Mouse (Mus musculus) hindbrain, embryonic 14.5 days (tissue): ENCODE results near the gene Cacna2d2. TPM values are rescaled to one million over a fixed set of nuclear protein-coding genes. Genes with fewer than 3 reads are reported as not detected.

Experiments
- ATAC-seq: fragments of 200-750 bp; cut with Nextera tagmentation; 2 replicates; pipeline ENCODE4 v1.8.0; 2017; ENCODE audit warnings: moderate number of reproducible peaks, mild to moderate bottlenecking, moderate TSS enrichment, moderate library complexity; ENCODE audit not compliant: low FRiP score
- DNase-seq: peaks from one replicate; pipeline ENCODE4 v3.0.0-alpha.2; 2015; ENCODE audit warnings: low spot score
- H3K27ac ChIP-seq: fragments of 300-500 bp; sonication (generic); 2 replicates; pipeline ENCODE4 v1.5.1; 2014; ENCODE audit warnings: mild to moderate bottlenecking, moderate library complexity
- H3K27me3 ChIP-seq: fragments of 300-500 bp; sonication (generic); 2 replicates; pipeline ENCODE4 v1.6.1; 2014; ENCODE audit warnings: mild to moderate bottlenecking, low read length, mixed read lengths; ENCODE audit not compliant: control insufficient read depth, insufficient read depth
- H3K36me3 ChIP-seq: fragments of 300-500 bp; sonication (generic); replicated peaks from 2 replicates; pipeline ENCODE4 v1.6.1; 2014; ENCODE audit not compliant: control insufficient read depth, insufficient read depth
- H3K4me1 ChIP-seq: fragments of 300-500 bp; sonication (generic); replicated peaks from 2 replicates; pipeline ENCODE4 v1.6.1; 2014; ENCODE audit warnings: antibody characterized with exemption, low read length, mixed read lengths; ENCODE audit not compliant: control insufficient read depth, insufficient read depth
- H3K4me2 ChIP-seq: fragments of 300-500 bp; sonication (generic); replicated peaks from 2 replicates; pipeline ENCODE4 v1.6.1; 2014; ENCODE audit warnings: mild to moderate bottlenecking, moderate library complexity
- H3K4me3 ChIP-seq: fragments of 300-500 bp; sonication (generic); replicated peaks from 2 replicates; pipeline ENCODE4 v1.5.1; 2014; ENCODE audit warnings: mild to moderate bottlenecking, low read length
- H3K9ac ChIP-seq: fragments of 300-500 bp; sonication (generic); 2 replicates; pipeline ENCODE4 v1.6.1; 2014
- H3K9me3 ChIP-seq: fragments of 300-500 bp; sonication (generic); 2 replicates; pipeline ENCODE4 v1.6.1; 2016; ENCODE audit warnings: low read length; ENCODE audit not compliant: control insufficient read depth
- WGBS: fragments of 180-500 bp; shearing (Covaris S2); extraction: QIAGEN DNeasy Blood & Tissue Kit; methylation state at CpG from one replicate; pipeline ENCODE4 v1.1.7; 2014; 5-methylcytosine and 5-hydroxymethylcytosine counted together
- polyA plus RNA-seq: library from polyadenylated mRNA; unstranded; fragments of >200 nt; fragmentation: Nextera tagmentation; extraction: Ambion mirVana; gene quantifications from 2 replicates; pipeline ENCODE4 v1.2.1, GENCODE M21; 2014

Cacna2d2 gene
- polyA plus RNA-seq, 1 experiment from 2014 or later: 7.7 TPM

GRCm38 (mm10) chr9:107396397-107396796 lies 3.0 kb upstream of the Cacna2d2 start:
- WGBS: 43% methylated on average over 4 of the region's 4 CpGs
- Histone ChIP-seq H3K4me3 (no peak overlapping the region), H3K27me3 (no peaks in the 10 kb centered on the region), H3K36me3 (no peaks in the 10 kb centered on the region), H3K9ac (no peak overlapping the region), H3K4me1 (peaks cover 8% of the 10 kb centered on the region; the same call in 1 of the 2 replicates), H3K27ac (no peak overlapping the region), H3K9me3 (no peaks in the 10 kb centered on the region), H3K4me2 (no peak overlapping the region)
- ATAC-seq: no peak
- no peak for DNase-seq

GRCm38 (mm10) chr9:107398968-107399367 lies 444 bp upstream of the Cacna2d2 start:
- peak overlapping the region; percentile 84 for H3K4me3 ChIP-seq
- no peaks in the 10 kb centered on the region for H3K27me3 ChIP-seq
- no peak overlapping the region for H3K9ac ChIP-seq
- H3K4me1 ChIP-seq: peaks cover 21% of the 10 kb centered on the region
- H3K9me3 ChIP-seq: no peaks in the 10 kb centered on the region
- peak overlapping the region; percentile 74 for H3K4me2 ChIP-seq
- no peak overlapping the region for H3K27ac ChIP-seq
- no peaks in the 10 kb centered on the region for H3K36me3 ChIP-seq
- DNase-seq (no peak), ATAC-seq (no peak)
- WGBS: 24% methylated on average over 11 of the region's 11 CpGs

- no peaks in the 10 kb centered on the region for H3K27me3 ChIP-seq
- peak overlapping the region; percentile 77 for H3K9ac ChIP-seq
- peak overlapping the region; percentile 84 for H3K4me3 ChIP-seq
- ATAC-seq (peak; percentile 34), DNase-seq (no peak)
- no peaks in the 10 kb centered on the region for H3K9me3 ChIP-seq
- under 1% methylated on average over 31 of the region's 45 CpGs for WGBS
- no peaks in the 10 kb centered on the region for H3K36me3 ChIP-seq
- peak overlapping the region; percentile 74 for H3K4me2 ChIP-seq
- H3K27ac ChIP-seq: peak overlapping the region; percentile 76
- H3K4me1 ChIP-seq: peaks cover 25% of the 10 kb centered on the region
Measured at GRCm38 (mm10) chr9:107400060-107400511, 674 bp downstream of the Cacna2d2 start.

- DNase-seq: no peak
- Histone ChIP-seq H3K27me3 (no peaks in the 10 kb centered on the region), H3K4me2 (peak overlapping the region; percentile 74), H3K27ac (peak overlapping the region; percentile 47; the same call in 1 of the 2 replicates), H3K4me3 (peak overlapping the region; percentile 84), H3K36me3 (no peaks in the 10 kb centered on the region), H3K4me1 (peaks cover 25% of the 10 kb centered on the region), H3K9me3 (no peaks in the 10 kb centered on the region), H3K9ac (peak overlapping the region; percentile 77)
- ATAC-seq: no peak
- 13% methylated on average over 13 of the region's 13 CpGs for WGBS
Measured at GRCm38 (mm10) chr9:107400666-107401285, 1.4 kb downstream of the Cacna2d2 start.

GRCm38 (mm10) chr9:107403116-107403515 lies 3.7 kb downstream of the Cacna2d2 start:
- Histone ChIP-seq H3K4me1 (peaks cover 25% of the 10 kb centered on the region), H3K36me3 (no peaks in the 10 kb centered on the region), H3K27me3 (no peaks in the 10 kb centered on the region), H3K4me2 (peak overlapping the region; percentile 74), H3K9ac (peak overlapping the region; percentile 77), H3K4me3 (peak overlapping the region; percentile 84), H3K27ac (no peak overlapping the region), H3K9me3 (no peaks in the 10 kb centered on the region)
- DNase-seq (no peak), ATAC-seq (0 out of 2 replicates have a peak, but pooled peaks have one; percentile 3)
- WGBS: 52% methylated on average over 7 of the region's 7 CpGs

GRCm38 (mm10) chr9:107409449-107409848 lies 10.0 kb downstream of the Cacna2d2 start:
- ATAC-seq (no peak), DNase-seq (no peak)
- Histone ChIP-seq H3K27me3 (no peaks in the 10 kb centered on the region), H3K9me3 (no peaks in the 10 kb centered on the region), H3K27ac (no peak overlapping the region), H3K9ac (no peak overlapping the region), H3K4me1 (0 out of 2 replicates have a peak, but pooled peaks cover under 1% of the 10 kb centered on the region), H3K4me3 (no peak overlapping the region), H3K36me3 (no peaks in the 10 kb centered on the region), H3K4me2 (no peak overlapping the region)
- 87% methylated on average over 4 of the region's 4 CpGs for WGBS

- H3K9ac ChIP-seq: no peak overlapping the region
- no peak for ATAC-seq
- H3K27ac ChIP-seq: no peak overlapping the region
- DNase-seq: no peak
- H3K27me3 ChIP-seq: no peaks in the 10 kb centered on the region
- H3K4me1 ChIP-seq: peaks cover 10% of the 10 kb centered on the region
- H3K9me3 ChIP-seq: no peaks in the 10 kb centered on the region
- no peak overlapping the region for H3K4me3 ChIP-seq
- WGBS: 44% methylated on average over 6 of the region's 6 CpGs
- H3K4me2 ChIP-seq: no peak overlapping the region
- no peaks in the 10 kb centered on the region for H3K36me3 ChIP-seq
Measured at GRCm38 (mm10) chr9:107417106-107417505, 17.7 kb downstream of the Cacna2d2 start.

- Histone ChIP-seq H3K4me3 (no peak overlapping the region), H3K27me3 (no peaks in the 10 kb centered on the region), H3K4me1 (peaks cover 20% of the 10 kb centered on the region), H3K27ac (no peak overlapping the region), H3K4me2 (no peak overlapping the region), H3K36me3 (no peaks in the 10 kb centered on the region), H3K9ac (no peak overlapping the region), H3K9me3 (no peaks in the 10 kb centered on the region)
- ATAC-seq: no peak
- WGBS: 74% methylated on average over 9 of the region's 9 CpGs
- DNase-seq: no peak
Measured at GRCm38 (mm10) chr9:107419491-107420244, 20.3 kb downstream of the Cacna2d2 start.

GRCm38 (mm10) chr9:107420898-107421297 lies 21.5 kb downstream of the Cacna2d2 start:
- Histone ChIP-seq H3K9me3 (no peaks in the 10 kb centered on the region), H3K27ac (no peak overlapping the region), H3K4me1 (peaks cover 33% of the 10 kb centered on the region), H3K4me2 (no peak overlapping the region), H3K27me3 (no peaks in the 10 kb centered on the region), H3K9ac (no peak overlapping the region), H3K4me3 (no peak overlapping the region), H3K36me3 (no peaks in the 10 kb centered on the region)
- DNase-seq (no peak), ATAC-seq (no peak)
- WGBS: 62% methylated on average over 5 of the region's 5 CpGs
